Mouse (Mus musculus) CH12.LX (cell line): ENCODE results near the gene Cnih3. TPM values are rescaled to one million over a fixed set of nuclear protein-coding genes. Genes with fewer than 3 reads are reported as not detected.

ENCODE experiments used
- polyA plus RNA-seq: library from polyadenylated mRNA; unstranded; fragments of >175 nt; gene quantifications from 2 replicates; pipeline ENCODE4 v1.2.1, GENCODE M21; 2012; ENCODE audit warnings: low read depth; ENCODE audit not compliant: insufficient read length
- total RNA-seq, 2 experiments: library from RNA; depleted of rRNA; stranded (reverse); fragments of 300-350 nt in 1 of 2; fragments of >200 nt in 1 of 2; gene quantifications; 2 replicates each; pipeline ENCODE4 v1.2.3; 2012 to 2014

Cnih3 gene
- total and polyA plus RNA-seq, 3 experiments = not detected

Other genes with a start within 250 kb of the Cnih3 start
- 19.9 and 22.1 TPM in 2 replicates for gene Nvl, start 208.4 kb upstream of the Cnih3 start, total RNA-seq (2012; rRNA removed)
- 27.1 and 30.3 TPM in 2 replicates for gene Nvl, start 208.4 kb upstream of the Cnih3 start, total RNA-seq (2014; rRNA removed)
- 36.0 and 38.4 TPM in 2 replicates for gene Nvl, start 208.4 kb upstream of the Cnih3 start, polyA plus RNA-seq
- gene Cnih4, start 207.9 kb upstream of the Cnih3 start, total RNA-seq (2012; rRNA removed) = 24.2 and 28.9 TPM in 2 replicates
- gene Cnih4, start 207.9 kb upstream of the Cnih3 start, total RNA-seq (2014; rRNA removed) = 34.9 and 39.1 TPM in 2 replicates
- gene Cnih4, start 207.9 kb upstream of the Cnih3 start, polyA plus RNA-seq = 45.7 and 54.1 TPM in 2 replicates
- gene Wdr26, start 140.6 kb upstream of the Cnih3 start, total RNA-seq (2012; rRNA removed) = 32.4 and 32.9 TPM in 2 replicates
- gene Wdr26, start 140.6 kb upstream of the Cnih3 start, total RNA-seq (2014; rRNA removed) = 34.2 and 38.7 TPM in 2 replicates
- 50.8 and 65.0 TPM in 2 replicates for gene Wdr26, start 140.6 kb upstream of the Cnih3 start, polyA plus RNA-seq
- not detected in 2 replicates for gene Ccdc121, start 158.8 kb downstream of the Cnih3 start, total RNA-seq (2012; rRNA removed)
- not detected in 2 replicates for gene Ccdc121, start 158.8 kb downstream of the Cnih3 start, total RNA-seq (2014; rRNA removed)
- not detected in 2 replicates for gene Ccdc121, start 158.8 kb downstream of the Cnih3 start, polyA plus RNA-seq
- 0.98 and 1.0 TPM in 2 replicates for gene Dnah14, start 223.9 kb downstream of the Cnih3 start, total RNA-seq (2012; rRNA removed)
- 0.03 TPM in 2 replicates for gene Dnah14, start 223.9 kb downstream of the Cnih3 start, total RNA-seq (2014; rRNA removed)
- gene Dnah14, start 223.9 kb downstream of the Cnih3 start, polyA plus RNA-seq = 0.57 and 0.74 TPM in 2 replicates